Mouse (Mus musculus) NIH3T3 (cell line): ENCODE results near the gene F8a.
"Not testable (repeated sequence)": the region's sequence is repeated elsewhere in the genome, so short reads cannot be mapped to it uniquely, and the experiment has no call there.

Source experiments
- DNase-seq: peaks from one replicate; pipeline ENCODE4 v3.0.0-alpha.2; 2012; ENCODE audit warnings: low read depth

Gene F8a

DNA sequence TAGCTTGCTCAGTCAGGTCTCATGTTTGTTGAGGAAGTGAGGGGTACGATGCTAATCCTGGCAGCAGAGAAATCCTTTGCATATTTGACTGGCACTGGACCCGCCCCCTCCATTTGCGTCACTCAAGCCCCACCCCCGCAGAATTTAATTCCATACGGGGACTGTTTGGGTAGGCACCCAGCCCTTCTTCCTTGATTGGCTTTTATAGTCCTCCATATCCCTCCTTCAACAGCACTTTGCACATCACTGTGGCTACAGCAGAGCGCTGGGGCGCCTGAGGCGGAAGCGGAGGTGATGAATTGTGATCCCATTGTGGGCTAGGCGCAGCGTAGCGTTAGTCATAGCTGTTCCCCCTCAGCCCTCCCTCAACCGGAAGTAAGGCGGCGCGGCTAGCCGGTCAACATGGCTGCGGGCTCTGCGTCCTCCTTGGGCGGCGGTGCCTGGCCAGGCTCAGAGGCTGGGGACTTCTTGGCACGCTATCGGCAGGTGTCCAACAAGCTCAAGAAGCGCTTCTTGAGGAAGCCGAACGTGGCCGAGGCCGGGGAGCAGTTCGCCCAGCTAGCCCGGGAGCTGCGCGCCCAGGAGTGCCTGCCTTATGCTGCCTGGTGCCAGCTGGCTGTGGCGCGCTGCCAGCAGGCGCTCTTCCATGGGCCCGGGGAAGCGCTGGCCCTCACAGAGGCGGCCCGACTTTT is at the start of gene F8a:
TSS of gene F8a (plus strand) at position 378 of the 692 bp plus-strand sequence.
- peak; percentile 87 for DNase-seq

DNA sequence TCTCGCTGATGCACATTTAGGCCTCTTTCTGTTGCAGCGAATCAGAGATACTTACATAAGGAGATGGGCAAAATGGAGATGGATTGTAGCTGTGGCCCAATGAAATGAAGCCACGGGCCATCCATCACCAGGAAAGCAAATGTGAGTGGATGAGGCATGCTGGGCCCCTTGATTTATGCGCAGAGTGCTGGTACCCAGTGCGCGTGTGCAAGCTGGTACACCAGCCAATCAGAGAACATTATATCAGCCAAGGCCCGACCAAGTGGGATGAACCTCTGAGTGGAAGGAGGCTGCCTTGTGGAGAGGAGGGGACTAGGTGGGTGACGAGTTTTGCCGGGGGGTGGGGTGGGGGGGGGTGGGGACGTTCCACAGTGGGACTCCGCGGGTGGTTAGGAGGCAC is 36.2 kb upstream of the F8a start, which contains the start of gene Xlr3b:
TSS of gene Xlr3b (plus strand) at position 274 of the 400 bp plus-strand sequence.
- not testable (repeated sequence) for DNase-seq

DNA sequence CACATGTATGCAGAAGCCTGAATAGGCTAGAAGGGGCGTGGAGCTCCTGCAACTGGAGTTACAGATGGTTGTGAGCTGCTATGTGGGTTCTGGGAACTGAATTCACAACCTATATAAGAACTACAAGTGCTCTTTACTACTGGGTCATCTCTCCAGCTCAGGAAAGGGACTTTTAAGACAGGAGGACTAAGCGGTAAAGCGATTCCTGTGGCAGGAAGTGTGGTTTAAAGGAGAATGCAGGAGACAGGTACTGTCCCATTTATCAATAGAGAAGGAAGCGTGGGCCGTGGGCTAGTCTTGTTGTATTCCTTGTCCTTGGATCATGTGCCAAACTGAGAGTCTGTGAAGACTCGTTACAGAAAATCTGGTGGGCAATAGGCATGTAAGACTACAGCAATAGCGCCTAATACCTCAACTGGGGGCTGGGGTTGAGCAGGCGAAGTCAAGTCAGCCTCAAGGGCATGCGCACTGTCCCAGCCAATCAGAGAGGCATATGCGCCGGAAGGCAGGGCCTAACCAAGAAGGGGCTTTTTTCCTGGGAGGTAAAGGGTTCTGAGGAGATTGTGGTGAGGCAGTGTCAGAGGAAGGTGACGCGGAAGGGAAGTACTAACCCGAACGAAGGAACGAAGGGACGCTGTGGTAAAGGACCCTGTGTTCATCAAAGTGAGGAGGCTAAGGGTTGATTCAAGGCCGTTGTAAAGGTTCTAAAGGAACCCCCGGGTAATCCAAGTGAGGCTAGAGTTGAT is 14.1 kb upstream of the F8a start, which contains the start of gene Xlr4b:
TSS of gene Xlr4b (plus strand) at position 515 of the 746 bp plus-strand sequence.
- DNase-seq = not testable (repeated sequence)

DNA sequence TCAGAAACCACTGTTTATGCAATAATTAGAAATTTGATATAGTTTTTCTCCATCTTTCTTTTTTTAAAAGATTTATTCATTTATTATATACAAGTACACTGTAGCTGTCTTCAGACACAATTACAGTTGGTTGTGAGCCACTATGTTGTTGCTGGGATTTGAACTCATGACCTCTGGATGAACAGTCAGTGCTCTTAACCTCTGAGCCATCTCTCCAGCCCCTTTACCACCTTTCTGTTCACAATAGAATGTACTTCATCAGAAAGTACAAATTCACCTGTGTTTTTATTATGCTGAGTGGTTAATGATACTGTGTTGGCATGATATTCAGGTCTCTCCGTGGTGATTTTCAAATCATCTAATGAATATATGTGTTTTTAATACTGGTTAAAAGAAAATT is 2.7 kb upstream of the F8a start:
- DNase-seq = no peak

DNA sequence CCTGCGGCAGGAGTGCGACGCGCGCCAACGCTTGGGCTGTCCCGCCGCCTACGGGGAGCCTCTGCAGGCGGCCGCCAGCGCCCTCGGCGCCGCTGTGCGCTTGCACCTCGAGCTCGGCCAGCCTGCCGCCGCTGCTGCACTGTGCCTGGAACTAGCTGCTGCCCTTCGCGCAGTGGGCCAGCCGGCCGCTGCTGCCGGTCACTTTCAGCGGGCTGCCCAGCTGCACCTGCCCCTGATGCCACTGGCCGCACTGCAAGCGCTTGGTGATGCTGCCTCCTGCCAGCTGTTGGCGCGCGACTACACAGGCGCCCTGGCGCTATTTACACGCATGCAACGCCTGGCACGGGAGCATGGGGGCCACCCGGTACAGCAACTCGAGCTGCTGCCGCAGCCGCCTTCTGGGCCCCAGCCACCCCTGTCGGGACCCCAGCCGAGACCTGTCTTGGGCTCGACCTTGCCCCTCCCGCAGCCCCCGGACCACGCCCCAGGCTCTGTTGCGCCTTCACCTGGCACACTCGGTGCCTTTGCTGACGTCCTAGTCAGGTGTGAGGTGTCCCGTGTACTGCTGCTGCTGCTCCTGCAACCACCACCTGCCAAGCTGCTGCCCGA is 619 bp downstream of the F8a start:
- peak; percentile 59 for DNase-seq

DNA sequence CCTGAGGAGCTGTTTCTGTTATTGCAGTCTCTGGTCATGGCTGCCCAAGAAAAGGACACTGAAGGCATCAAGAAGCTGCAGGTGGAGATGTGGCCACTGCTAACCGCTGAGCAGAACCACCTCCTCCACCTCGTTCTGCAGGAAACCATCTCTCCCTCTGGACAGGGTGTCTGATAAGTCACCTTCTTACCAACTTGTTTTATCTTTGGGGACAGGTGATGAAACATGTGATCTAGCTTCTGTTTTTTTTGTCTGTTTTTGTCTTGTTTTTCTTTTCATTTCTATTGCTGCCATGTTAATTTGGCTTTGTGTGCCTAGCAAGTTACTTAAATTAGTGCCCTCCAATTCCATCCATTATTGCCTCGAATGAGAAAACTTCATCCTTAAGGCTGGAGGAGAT is 1.2 kb downstream of the F8a start:
- no peak for DNase-seq

DNA sequence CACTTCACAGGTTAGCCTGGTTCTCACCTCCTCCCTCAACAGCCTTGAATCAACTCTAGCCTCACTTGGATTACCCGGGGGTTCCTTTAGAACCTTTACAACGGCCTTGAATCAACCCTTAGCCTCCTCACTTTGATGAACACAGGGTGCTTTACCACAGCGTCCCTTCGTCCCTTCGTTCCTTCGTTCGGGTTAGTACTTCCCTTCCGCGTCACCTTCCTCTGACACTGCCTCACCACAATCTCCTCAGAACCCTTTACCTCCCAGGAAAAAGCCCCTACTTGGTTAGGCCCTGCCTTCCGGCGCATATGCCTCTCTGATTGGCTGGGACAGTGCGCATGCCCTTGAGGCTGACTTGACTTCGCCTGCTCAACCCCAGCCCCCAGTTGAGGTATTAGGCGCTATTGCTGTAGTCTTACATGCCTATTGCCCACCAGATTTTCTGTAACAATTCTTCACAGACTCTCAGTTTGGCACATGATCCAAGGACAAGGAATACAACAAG is 14.8 kb downstream of the F8a start, which contains the start of gene Xlr4c:
TSS of gene Xlr4c (minus strand) at position 310 of the 505 bp plus-strand sequence.
- not testable (repeated sequence) for DNase-seq

DNA sequence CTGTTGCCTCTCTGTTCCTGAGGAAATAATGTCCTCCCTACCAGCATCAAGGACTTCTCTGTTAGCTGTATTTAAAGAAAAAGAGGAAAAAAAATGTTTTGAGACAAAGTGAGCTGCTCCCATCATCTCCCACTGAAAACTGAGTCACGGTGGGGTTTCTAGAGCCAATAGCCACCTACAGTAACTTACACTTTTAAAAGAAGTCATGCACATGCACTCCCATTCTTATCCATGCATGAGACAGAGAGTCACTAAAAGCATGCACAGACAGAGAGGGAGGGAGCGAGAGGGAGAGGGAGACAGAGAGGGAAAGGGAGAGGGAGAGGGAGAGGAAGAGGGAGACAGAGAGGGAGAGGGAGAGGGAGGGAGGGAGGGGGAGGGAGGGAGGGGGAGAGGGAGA is 34.3 kb downstream of the F8a start:
- DNase-seq = not testable (repeated sequence)

DNA sequence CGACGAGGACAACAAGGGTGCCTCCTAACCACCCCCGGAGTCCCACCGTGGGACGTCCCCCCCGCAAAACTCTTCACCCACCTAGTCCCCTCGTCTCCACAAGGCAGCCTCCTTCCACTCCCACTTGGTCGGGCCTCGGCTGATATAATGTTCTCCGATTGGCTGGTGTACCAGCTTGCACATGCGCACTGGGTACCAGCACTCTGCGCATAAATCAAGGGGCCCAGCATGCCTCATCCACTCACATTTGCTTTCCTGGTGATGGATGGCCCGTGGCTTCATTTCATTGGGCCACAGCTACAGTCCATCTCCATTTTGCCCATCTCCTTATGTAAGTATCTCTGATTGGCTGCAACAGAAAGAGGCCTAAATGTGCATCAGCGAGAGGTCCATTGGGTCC is 37.2 kb downstream of the F8a start, which contains the start of gene Xlr3c:
TSS of gene Xlr3c (minus strand) at position 121 of the 400 bp plus-strand sequence.
- not testable (repeated sequence) for DNase-seq
